Mouse (Mus musculus): Measurements from ENCODE around the gene Hsf5.

The Hsf5 gene

DNA sequence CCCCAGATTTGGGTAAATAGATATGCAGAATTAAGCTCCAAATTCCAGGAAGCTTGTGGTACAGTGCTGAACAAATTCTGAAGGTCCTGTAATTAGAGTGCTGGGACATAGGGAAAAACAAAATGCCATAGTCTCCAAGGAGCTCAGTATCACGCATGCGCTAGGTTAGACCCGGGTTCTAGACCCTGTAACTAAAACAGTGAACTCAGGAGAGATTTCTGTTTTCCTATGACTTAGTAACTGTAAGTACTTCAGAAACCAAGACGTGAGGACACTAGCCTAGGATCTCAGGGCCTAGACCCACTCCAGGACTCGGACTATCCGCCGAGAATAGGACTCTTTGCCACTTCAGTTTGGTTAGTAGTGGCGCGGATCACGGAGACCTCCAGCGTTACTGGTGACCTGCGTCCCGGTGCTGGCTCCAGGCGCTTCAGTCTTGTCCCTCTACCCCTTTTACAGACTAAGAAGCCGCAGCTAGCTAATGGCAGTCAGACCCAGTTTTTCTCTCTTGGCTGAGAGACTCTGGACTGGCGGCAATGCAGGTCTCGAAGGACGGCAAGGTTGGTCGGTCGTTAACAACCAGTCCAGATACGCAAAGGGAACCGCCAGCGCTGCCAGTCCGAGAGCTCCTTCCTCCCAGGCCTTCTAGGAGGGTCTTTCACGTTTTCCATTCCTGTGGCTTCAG, 26.0 kb upstream of the Hsf5 start:
- peak; percentile 30 for DNase-seq (ENCODE audit: low spot score)

DNA sequence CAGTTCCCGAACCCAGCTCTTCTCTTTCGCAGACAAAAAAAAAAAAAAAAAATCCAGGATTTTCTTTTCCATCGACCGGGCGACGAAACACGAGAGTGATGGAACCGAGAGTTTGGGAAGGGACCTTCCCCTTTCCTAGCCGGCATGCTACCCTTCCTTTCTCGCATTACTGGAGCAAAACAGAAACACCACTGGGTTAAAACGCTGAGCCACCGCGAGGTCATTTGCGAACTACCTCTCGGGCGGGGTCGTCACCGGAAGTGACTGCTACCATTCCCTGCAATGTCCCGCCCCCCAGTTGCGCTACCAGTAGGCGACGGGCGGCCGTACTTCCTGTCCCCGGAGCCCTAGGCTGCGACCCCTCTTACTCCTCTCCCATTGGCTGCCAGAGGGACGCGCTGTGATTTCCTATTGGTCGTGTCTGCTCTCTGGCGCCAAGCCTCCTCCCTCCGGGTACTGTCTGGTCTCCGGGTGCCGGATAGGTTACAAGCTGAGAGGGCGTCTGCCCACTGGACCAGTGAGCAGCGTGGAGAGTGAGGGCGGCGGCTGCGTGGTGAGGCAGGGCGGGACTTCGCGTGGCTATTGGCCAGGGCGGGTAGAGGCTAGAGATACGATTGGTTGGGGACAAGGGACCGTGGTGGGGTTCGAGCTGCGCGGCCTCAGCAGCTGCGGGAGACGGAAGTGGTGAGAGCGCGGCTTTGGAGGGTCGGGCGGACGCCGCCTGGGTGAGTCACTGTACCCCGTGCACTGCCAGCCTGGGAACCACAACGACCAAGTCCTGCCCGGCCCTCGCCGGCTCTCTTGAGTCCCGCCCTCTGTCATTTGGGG, 25.2 kb upstream of the Hsf5 start, which contains the start of gene Mtmr4:
TSS of gene Mtmr4 (plus strand) at position 637 of the 828 bp plus-strand sequence.
- DNase-seq (ENCODE audit: low spot score), result peak; percentile 98

DNA sequence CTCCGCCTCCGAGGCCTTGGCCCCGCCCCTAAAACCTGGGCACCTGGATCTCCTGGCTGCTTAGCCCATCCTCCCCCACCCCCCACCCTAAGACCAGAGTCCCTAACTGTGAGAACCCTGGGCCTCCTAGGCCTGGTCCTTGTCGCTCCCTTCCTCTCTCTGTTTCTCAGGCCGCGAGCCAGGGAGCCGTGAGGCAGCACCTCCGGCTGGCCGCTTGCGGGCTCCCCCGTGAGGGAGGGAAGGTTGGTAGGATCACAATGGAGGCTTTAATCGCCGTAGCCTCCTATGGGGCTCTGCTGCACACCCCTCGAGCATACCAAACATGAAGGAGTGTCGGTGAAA, 24.6 kb upstream of the Hsf5 start:
- no peak for DNase-seq (ENCODE audit: low spot score)

- DNase-seq (ENCODE audit: low spot score), result no peak
These were observed 24.0 kb upstream of the Hsf5 start for GRCm38 (mm10) chr11:87592713-87593598.

GRCm38 (mm10) chr11:87595327-87595841, 21.6 kb upstream of the Hsf5 start:
- peak; percentile 68 for DNase-seq (ENCODE audit: low spot score)

DNA sequence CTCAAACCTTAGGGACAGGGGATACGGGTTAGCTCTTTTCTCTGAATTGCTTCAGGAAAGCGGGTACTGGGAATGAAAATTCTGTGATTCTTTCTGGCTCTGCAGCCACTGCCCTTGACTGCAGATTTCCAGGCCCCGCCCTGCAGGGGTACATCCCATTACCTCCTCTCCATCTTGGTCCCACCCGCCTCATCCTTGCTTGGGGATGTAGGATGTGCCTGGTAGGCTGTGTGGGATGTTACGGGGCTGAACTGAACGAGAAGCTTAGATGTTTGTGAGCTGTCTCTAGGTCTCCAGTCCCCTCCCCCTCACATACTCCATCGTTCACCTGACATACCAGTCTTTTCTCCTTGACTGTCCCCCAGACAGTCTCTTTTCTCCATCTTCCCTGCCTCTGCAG, 21.0 kb upstream of the Hsf5 start:
- no peak for DNase-seq (ENCODE audit: low spot score)

- no peak for DNase-seq (ENCODE audit: low spot score)
These were observed 20.5 kb upstream of the Hsf5 start for GRCm38 (mm10) chr11:87596492-87596891.

- no peak for DNase-seq (ENCODE audit: low spot score)
These were observed 19.9 kb upstream of the Hsf5 start for GRCm38 (mm10) chr11:87597061-87597460.

GRCm38 (mm10) chr11:87599395-87600089, 17.4 kb upstream of the Hsf5 start:
- DNase-seq (ENCODE audit: low spot score), result no peak

DNA sequence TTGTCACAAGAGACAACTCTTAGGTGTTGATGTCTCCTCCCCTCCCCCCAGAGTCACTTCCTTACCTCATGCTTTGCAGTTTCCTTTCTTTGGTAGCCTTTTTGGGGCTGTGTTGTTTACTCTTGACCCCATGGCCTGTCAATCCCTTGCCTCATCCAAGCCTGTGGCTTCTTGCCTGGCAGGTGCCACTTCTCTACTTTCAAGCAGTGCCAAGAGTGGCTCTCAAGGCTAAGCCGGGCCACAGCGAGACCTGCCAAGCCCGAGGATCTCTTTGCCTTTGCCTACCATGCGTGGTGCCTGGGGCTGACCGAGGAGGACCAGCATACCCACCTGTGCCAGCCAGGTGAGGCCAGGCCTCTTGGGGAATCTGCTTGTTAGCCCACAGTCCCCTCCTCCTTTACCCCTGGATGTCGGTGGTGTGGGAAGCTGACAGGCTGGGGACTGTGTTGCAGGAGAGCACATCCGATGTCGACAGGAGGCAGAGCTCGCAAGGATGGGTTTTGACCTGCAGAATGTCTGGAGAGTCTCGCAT, 16.6 kb upstream of the Hsf5 start:
- no peak for DNase-seq (ENCODE audit: low spot score)

DNA sequence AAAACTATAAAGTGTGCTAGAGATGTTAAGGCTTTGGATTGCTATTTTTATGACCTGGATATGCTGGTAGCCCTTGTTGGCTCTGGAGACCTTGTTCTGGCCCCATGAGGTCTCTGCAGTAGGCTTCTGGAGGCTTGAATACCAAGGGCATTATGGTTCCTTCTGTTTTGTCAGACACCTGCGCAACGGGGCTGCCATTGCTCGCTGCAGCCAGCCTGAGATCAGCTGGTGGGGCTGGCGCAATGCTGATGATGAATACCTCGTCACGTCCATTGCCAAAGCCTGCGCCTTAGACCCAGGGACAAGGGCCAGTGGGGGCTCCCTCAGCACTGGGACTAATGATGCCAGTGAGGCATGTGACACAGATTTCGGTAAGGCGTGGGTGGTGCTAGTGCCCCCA, 14.7 kb upstream of the Hsf5 start:
- DNase-seq (ENCODE audit: low spot score), result no peak

GRCm38 (mm10) chr11:87603571-87603970, 13.4 kb upstream of the Hsf5 start:
- DNase-seq (ENCODE audit: low spot score), result no peak

DNA sequence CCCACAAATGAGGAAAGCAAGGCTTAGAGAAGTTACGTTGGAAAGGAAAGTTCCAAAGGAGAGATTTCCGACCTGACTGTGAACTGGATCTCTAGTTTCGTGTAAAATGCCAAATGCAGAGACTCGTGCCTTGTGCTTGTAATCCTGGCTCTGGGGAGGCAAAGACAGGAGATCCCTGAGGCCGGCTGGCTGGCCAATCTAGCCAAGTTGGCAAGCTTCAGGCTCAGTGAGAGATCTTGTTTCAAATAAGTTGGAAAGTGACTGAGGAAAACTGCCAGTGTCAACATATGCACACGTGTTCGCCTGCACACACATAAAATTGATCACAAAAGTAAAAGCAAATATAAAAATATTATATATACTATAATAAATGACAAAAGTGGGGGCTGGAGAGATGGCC, 7.7 kb upstream of the Hsf5 start:
- DNase-seq (ENCODE audit: low spot score), result no peak

- DNase-seq (ENCODE audit: low spot score), result no peak
These were observed 5.4 kb upstream of the Hsf5 start for GRCm38 (mm10) chr11:87611547-87611946.

- DNase-seq (ENCODE audit: low spot score), result no peak
These were observed 3.0 kb upstream of the Hsf5 start for GRCm38 (mm10) chr11:87613972-87614371.

DNA sequence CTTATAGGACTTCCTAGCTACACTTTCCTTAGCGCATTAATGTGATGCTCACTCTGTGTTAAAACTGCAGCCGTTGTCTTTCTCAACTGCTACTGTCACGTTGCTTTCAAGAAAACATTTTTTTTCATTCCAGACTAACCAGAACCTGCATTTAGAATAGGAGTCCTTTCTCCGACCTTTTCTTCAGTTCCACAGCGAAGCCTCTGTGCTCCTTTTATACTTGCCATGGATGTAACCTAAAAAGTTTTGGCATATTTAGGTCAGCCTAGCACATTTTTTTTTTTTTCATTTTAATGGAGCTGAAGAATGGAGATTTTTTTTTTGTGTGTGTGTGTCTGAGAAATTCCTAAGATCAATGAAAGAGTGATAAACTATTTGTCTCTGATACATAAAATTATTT, 1.4 kb upstream of the Hsf5 start:
- no peak for DNase-seq (ENCODE audit: low spot score)

- DNase-seq (ENCODE audit: low spot score), result no peak
These were observed 1.0 kb upstream of the Hsf5 start for GRCm38 (mm10) chr11:87615952-87616351.

DNA sequence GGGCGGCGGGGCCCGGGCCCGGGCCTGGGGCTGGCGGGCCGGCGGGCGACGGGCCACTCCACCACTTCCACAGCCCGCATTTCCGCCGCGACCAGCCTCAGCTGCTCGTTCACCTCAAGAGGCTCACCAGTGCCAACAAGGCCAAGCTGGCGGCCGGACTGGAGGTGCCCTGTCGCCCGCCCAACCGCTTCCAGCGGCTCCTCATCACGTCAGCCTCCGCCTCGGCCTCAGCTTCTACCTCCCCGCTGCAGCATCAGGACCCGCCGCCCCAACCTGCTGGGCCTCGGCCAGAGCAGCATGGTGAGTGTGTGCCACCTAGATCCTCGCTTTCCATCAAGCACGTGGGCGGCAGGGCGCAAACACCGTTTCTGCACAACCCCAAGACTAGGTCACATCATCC, 642 bp downstream of the Hsf5 start:
- DNase-seq (ENCODE audit: low spot score), result no peak

- DNase-seq (ENCODE audit: low spot score), result no peak
These were observed 6.2 kb downstream of the Hsf5 start for GRCm38 (mm10) chr11:87623160-87623559.

DNA sequence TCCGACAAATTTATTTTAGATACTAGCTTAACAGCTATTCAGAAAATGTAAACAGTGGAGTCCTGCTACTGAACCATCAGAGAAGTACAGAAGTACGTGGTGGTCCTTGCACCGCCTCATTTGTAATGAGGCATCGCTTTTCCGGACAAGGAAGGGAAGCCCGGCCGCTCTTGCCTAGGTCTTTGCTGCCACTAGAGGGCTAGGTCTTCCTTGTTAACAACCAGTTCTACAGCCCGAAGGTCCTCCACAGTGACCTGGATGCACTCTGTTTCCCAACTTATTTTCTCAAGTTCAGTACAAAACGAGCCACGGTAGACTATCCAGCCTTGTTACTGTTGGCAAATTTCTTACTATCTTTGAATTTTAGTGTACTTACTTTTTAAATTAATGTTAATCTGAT, 12.9 kb downstream of the Hsf5 start:
- DNase-seq (ENCODE audit: low spot score), result peak; percentile 15

- no peak for DNase-seq (ENCODE audit: low spot score)
These were observed 21.8 kb downstream of the Hsf5 start for GRCm38 (mm10) chr11:87638793-87639192.

All from spleen, adult 12 weeks (tissue).